Mouse (Mus musculus): ENCODE data around the gene Gm609. TPM values are rescaled to one million over a fixed set of nuclear protein-coding genes. Genes with fewer than 3 reads are reported as not detected.

The Gm609 gene
- polyA plus RNA-seq, 2 experiments: 0.03 TPM; not detected in 1

DNA sequence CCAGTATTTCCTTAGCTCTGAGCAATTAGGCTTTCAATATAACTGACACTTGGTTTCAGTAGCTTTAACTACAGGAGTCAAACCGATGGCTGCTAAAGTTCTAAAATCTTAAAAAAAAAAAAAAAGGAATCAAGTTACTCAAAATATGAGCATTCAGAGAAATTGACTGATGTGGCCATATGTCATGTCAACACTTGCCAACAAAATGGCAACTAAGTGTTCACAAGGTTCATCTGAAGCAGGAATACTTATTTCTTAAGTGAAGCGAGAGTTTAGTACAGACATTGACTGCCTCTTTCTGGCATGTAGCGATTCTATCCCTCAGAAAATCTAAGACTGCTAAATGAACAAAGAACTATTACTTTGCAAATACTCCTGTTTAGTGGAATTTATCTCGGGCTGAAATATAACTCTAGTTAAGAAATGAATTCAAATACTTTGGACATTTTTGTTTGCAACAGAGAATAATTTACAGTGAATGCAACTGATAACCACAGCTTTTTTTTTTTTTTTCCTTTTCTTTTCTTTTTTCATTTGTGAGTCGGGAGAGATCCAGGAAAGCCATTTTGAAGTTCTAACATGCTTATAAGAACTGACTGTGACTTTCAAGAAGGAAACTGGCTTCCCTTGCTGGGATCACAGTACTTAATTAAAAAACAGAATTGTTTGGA lies 102.3 kb downstream of the Gm609 start:
- TF ChIP-seq CTCF (IDR thresholded peaks at IDR 0.05; ENCODE audit: low read depth) (no peak), EP300 (IDR thresholded peaks at IDR 0.05; ENCODE audit: low read depth) (no peak)
- ATAC-seq (ENCODE audit: insufficient read depth) (no peak), DNase-seq (ENCODE audit: low read depth in 3 of 3, low spot score in 3 of 3) (no peak)
- WGBS (ENCODE audit: insufficient replicate concordance): 56% methylated on average over 5 of the region's 5 CpGs
- no peaks in the 10 kb centered on the region for H3K27me3 ChIP-seq (ENCODE audit: control insufficient read depth, insufficient read depth, low read length)
- no peak overlapping the region for H3K4me3 ChIP-seq (ENCODE audit: insufficient read depth in 1 of 2, low read depth in 2 of 2, low read length in 2 of 2)
- H3K27ac ChIP-seq: no peak overlapping the region
- no peaks in the 10 kb centered on the region for H3K4me1 ChIP-seq (replicated peaks; ENCODE audit: control insufficient read depth in 2 of 2, insufficient read depth in 2 of 2, low read length in 1 of 2)
- H3K4me2 ChIP-seq (ENCODE audit: low read depth): no peak overlapping the region
- no peak overlapping the region for H3K9ac ChIP-seq (replicated peaks)
- no peaks in the 10 kb centered on the region for H3K36me3 ChIP-seq (replicated peaks; ENCODE audit: control insufficient read depth, insufficient read depth, low read depth)
- H3K9me3 ChIP-seq (ENCODE audit: control insufficient read depth, low read length): no peaks in the 10 kb centered on the region

DNA sequence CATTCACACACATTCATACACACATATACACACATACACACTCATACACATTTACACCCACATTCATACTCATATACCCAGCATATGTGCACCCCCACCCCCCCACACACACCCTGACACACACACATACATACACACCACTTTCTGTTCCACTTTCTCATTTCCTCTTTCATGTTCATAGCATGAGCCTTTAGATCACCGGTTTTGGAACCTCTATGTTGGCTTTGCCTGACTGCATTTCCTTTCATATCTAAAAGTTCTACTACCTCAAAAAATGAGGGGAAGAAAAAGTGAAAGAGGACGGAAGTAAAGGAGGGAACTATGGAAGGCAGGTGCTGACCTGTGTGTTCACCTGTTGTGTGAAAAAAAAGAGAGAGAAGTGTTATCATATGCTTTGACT lies 102.9 kb downstream of the Gm609 start:
- H3K4me2 ChIP-seq (ENCODE audit: low read depth): no peak overlapping the region
- H3K4me1 ChIP-seq (replicated peaks; ENCODE audit: control insufficient read depth in 2 of 2, insufficient read depth in 2 of 2, low read length in 1 of 2): no peaks in the 10 kb centered on the region
- H3K27me3 ChIP-seq (ENCODE audit: control insufficient read depth, insufficient read depth, low read length): no peaks in the 10 kb centered on the region
- DNase-seq (ENCODE audit: low read depth in 3 of 3, low spot score in 3 of 3) (no peak), ATAC-seq (ENCODE audit: insufficient read depth) (no peak)
- no peak overlapping the region for H3K4me3 ChIP-seq (ENCODE audit: insufficient read depth in 1 of 2, low read depth in 2 of 2, low read length in 2 of 2)
- no peak for TF ChIP-seq EP300 (IDR thresholded peaks at IDR 0.05; ENCODE audit: low read depth)
- TF ChIP-seq CTCF (IDR thresholded peaks at IDR 0.05; ENCODE audit: low read depth): no peak
- WGBS (ENCODE audit: insufficient replicate concordance): 43% methylated on average over 2 of the region's 2 CpGs
- H3K27ac ChIP-seq: no peak overlapping the region
- no peak overlapping the region for H3K9ac ChIP-seq (replicated peaks)
- H3K9me3 ChIP-seq (ENCODE audit: control insufficient read depth, low read length): no peaks in the 10 kb centered on the region
- no peaks in the 10 kb centered on the region for H3K36me3 ChIP-seq (replicated peaks; ENCODE audit: control insufficient read depth, insufficient read depth, low read depth)

DNA sequence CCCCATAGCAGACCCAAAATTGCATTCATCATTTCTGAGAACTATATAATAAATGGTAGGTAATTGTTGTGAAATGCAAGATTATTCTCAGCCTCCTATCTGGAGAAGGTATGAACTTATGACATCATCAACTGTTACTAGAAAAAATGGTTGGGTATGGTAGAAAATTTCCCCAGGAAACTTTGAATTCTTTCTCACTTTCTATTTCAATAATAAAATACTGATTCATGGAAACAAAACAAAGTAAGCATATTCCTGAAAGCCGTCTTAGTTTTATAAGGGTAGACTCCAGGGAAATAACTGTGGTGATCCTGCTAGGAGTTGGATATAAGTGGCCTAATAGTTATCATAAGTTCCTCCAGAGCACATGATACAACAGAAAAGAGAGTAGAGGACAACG lies 103.7 kb downstream of the Gm609 start:
- H3K4me1 ChIP-seq (replicated peaks; ENCODE audit: control insufficient read depth in 2 of 2, insufficient read depth in 2 of 2, low read length in 1 of 2): no peaks in the 10 kb centered on the region
- no peak overlapping the region for H3K4me2 ChIP-seq (ENCODE audit: low read depth)
- no peak overlapping the region for H3K4me3 ChIP-seq (ENCODE audit: insufficient read depth in 1 of 2, low read depth in 2 of 2, low read length in 2 of 2)
- no peak for ATAC-seq (ENCODE audit: insufficient read depth)
- no peaks in the 10 kb centered on the region for H3K36me3 ChIP-seq (replicated peaks; ENCODE audit: control insufficient read depth, insufficient read depth, low read depth)
- H3K27me3 ChIP-seq (ENCODE audit: control insufficient read depth, insufficient read depth, low read length): no peaks in the 10 kb centered on the region
- H3K27ac ChIP-seq: no peak overlapping the region
- DNase-seq (ENCODE audit: low read depth in 3 of 3, low spot score in 3 of 3): no peak
- TF ChIP-seq CTCF (IDR thresholded peaks at IDR 0.05; ENCODE audit: low read depth) (no peak), EP300 (IDR thresholded peaks at IDR 0.05; ENCODE audit: low read depth) (no peak)
- WGBS (ENCODE audit: insufficient replicate concordance): 60% methylated on average over 2 of the region's 2 CpGs
- H3K9ac ChIP-seq (replicated peaks): no peak overlapping the region
- H3K9me3 ChIP-seq (ENCODE audit: control insufficient read depth, low read length): no peaks in the 10 kb centered on the region

DNA sequence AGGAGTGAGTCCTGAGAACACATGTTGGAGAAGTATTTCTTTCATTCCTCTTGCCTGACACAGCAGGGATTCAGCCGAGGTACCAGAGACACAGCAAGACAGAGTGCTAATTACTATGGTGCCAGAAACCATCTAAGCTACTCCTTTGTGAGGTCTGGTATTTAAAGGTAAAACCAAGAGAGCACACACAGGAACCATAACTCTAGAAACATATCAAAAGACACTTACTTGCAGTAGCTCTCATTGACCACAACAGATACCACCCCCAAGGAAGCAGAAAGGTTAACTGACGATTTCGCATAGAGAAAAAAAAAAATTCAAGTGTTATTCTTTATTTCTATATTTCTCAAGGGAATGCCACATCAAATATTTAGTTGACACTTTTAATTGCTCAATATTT lies 111.0 kb downstream of the Gm609 start:
- Histone ChIP-seq H3K4me1 (replicated peaks; ENCODE audit: control insufficient read depth in 2 of 2, insufficient read depth in 2 of 2, low read length in 1 of 2) (no peaks in the 10 kb centered on the region), H3K36me3 (replicated peaks; ENCODE audit: control insufficient read depth, insufficient read depth, low read depth) (no peaks in the 10 kb centered on the region), H3K4me3 (ENCODE audit: insufficient read depth in 1 of 2, low read depth in 2 of 2, low read length in 2 of 2) (no peak overlapping the region), H3K4me2 (ENCODE audit: low read depth) (no peak overlapping the region), H3K27ac (no peak overlapping the region), H3K27me3 (ENCODE audit: control insufficient read depth, insufficient read depth, low read length) (no peaks in the 10 kb centered on the region), H3K9ac (replicated peaks) (no peak overlapping the region), H3K9me3 (ENCODE audit: control insufficient read depth, low read length) (no peaks in the 10 kb centered on the region)
- TF ChIP-seq EP300 (IDR thresholded peaks at IDR 0.05; ENCODE audit: low read depth) (no peak), CTCF (IDR thresholded peaks at IDR 0.05; ENCODE audit: low read depth) (no peak)
- 59% methylated on average over 3 of the region's 3 CpGs for WGBS (ENCODE audit: insufficient replicate concordance)
- ATAC-seq (ENCODE audit: insufficient read depth): no peak
- DNase-seq (ENCODE audit: low read depth in 3 of 3, low spot score in 3 of 3): no peak

DNA sequence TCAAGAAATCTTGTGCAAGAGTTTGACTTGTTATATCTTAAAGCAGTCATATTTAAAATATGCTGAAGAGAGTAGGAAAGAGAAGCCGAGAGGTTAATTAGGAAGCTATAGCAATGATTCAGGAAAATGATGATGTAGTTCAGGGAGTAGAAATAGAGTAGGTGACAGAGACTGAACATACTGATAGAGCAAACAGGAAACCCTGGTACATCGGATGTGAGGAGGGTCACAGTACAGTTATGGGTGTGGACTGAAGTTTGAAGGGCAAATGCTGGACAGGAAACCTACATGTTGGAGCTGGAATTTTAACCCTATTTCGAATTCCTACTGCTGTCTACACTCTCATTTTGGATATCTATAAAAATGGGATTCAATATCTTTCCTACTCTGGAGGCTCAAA lies 113.8 kb downstream of the Gm609 start:
- TF ChIP-seq CTCF (IDR thresholded peaks at IDR 0.05; ENCODE audit: low read depth) (no peak), EP300 (IDR thresholded peaks at IDR 0.05; ENCODE audit: low read depth) (no peak)
- Histone ChIP-seq H3K9ac (replicated peaks) (no peak overlapping the region), H3K4me2 (ENCODE audit: low read depth) (no peak overlapping the region), H3K27ac (no peak overlapping the region), H3K4me1 (replicated peaks; ENCODE audit: control insufficient read depth in 2 of 2, insufficient read depth in 2 of 2, low read length in 1 of 2) (no peaks in the 10 kb centered on the region), H3K4me3 (ENCODE audit: insufficient read depth in 1 of 2, low read depth in 2 of 2, low read length in 2 of 2) (no peak overlapping the region), H3K9me3 (ENCODE audit: control insufficient read depth, low read length) (no peaks in the 10 kb centered on the region), H3K36me3 (replicated peaks; ENCODE audit: control insufficient read depth, insufficient read depth, low read depth) (no peaks in the 10 kb centered on the region), H3K27me3 (ENCODE audit: control insufficient read depth, insufficient read depth, low read length) (no peaks in the 10 kb centered on the region)
- no peak for ATAC-seq (ENCODE audit: insufficient read depth)
- no peak for DNase-seq (ENCODE audit: low read depth in 3 of 3, low spot score in 3 of 3)
- WGBS (ENCODE audit: insufficient replicate concordance): 40% methylated on average over 3 of the region's 3 CpGs
